Mouse (Mus musculus) adrenal gland (tissue): ENCODE measurements around the gene Gm5089.

Experiments
- intact Hi-C: fragments of 180-260 bp; cut with DNase I; formaldehyde crosslinking; loops from one replicate; pipeline ENCODE4 v1.15.1; 2025

Gene Gm5089

GRCm38 (mm10) chr14:122426529-122427203 lies 24.2 kb downstream of the Gm5089 start:
- intact Hi-C loops = no loop called here

GRCm38 (mm10) chr14:122424441-122424840 lies 26.5 kb downstream of the Gm5089 start:
- intact Hi-C loops = no loop called here

DNA sequence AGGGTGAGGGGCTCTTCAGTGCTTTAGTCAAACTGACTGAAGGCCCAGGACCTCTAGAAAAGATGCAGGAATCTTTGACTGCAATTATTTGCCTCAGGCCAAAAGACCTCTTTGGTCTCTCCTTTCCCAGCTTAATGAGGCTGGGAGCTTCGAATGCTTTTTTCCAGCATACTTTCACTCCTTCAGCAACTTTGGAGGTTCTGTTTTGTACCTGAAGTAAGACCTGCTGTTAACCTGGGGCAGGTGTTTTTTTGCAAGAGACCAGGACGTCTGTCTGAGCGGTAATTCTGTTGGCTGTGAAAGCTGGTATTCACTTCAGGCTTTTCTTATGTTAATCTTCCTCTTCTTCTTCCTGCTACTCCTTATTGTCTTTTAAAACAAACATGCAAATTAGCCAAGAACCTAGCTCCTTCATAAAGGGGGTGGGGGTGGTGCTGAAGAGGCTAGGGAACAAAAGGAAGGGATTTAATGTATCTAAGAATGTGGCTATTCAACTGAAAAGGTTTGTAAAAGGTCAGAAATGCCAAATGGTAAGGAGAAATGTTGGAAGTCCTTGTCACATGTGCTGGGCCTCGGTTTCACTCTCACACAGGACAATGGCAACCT lies 34.6 kb downstream of the Gm5089 start:
- intact Hi-C loops = no loop called here

GRCm38 (mm10) chr14:122414786-122415185 lies 36.1 kb downstream of the Gm5089 start:
- intact Hi-C loops = no loop called here

DNA sequence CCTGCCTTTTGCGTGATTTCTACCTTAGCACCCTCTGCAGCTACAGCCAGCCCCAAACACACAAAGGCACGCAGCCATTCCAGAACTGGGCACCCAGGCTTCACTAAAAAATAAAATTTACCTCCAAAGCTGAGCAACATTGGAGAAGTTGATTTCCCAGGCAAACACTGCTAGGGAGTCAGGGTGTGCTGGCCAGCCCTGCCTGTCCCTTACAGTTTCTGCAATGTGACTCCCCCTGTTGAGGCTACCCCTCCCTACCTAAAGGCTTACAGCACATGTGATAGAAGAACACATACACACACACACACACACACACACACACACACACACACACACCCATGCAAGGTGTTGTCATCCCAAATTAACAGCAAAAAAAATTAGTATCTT lies 37.4 kb downstream of the Gm5089 start:
- intact Hi-C loops = no loop called here

DNA sequence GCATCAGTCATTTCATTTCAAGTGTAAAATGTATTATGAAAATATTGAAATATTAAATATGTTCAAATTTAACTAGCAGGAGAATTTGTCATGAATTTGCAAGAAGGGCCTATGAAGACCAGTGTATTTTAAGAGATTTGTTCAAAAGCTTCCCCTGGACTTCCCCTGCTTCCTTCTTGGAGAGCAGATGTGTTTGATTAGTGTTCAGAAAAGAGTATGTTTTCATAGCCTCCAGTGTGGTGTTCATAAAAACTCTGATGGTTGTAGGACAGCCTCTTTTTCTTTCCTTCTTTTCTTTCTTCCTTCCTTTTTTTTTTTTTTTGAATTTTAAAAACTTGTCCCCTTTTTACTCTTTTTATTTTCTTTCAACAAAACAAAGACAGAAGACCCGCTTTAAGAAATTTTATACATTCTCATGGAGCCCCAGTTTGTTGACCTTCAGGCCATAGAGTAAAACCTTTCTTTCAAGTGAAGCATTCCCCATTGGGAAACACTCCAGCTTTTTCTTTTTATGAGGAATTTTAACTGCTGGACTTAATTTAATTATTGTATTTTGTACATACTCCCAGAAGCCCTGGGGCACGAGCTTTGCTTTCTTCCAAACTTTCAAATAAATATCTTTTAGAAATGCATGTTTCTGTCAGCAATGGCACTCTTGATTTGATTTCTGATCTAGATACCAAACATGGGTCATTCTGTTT lies 37.9 kb downstream of the Gm5089 start:
- intact Hi-C loops = no loop called here

- intact Hi-C loops = no loop called here
These were observed 44.2 kb downstream of the Gm5089 start for GRCm38 (mm10) chr14:122406541-122407219.

DNA sequence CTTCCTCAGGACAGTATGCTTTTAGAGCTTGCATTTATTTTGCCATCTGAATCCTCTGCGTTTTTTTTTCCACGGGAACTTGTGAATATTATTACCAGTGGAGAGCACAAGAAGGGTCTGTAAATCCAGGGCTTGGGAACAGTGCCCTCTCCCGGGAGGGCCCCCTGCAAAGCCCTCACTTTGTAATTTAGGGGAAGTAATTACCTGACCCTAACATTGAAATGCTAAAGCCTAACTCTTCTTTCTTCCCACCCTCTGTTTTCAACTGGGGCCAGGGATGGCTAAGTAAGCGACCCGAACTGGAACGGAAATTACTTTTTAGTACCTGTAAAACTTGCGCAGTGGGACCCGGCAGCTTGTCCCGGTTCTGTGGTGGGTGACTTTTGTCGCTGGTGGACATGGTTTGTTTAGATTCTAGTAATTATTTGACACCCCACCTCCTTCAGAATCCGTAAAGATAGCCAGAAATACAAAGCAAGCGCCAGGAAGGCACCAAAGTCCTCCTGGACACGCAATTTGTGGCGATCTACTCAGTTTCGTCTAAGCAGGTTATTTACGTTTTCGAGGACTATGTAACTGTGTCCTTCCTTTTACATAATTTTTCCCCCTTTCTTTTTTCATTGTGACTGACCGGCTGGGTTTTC lies 44.9 kb downstream of the Gm5089 start:
- intact Hi-C loops = no loop called here

- intact Hi-C loops = no loop called here
These were observed 45.7 kb downstream of the Gm5089 start for GRCm38 (mm10) chr14:122405236-122405635.

DNA sequence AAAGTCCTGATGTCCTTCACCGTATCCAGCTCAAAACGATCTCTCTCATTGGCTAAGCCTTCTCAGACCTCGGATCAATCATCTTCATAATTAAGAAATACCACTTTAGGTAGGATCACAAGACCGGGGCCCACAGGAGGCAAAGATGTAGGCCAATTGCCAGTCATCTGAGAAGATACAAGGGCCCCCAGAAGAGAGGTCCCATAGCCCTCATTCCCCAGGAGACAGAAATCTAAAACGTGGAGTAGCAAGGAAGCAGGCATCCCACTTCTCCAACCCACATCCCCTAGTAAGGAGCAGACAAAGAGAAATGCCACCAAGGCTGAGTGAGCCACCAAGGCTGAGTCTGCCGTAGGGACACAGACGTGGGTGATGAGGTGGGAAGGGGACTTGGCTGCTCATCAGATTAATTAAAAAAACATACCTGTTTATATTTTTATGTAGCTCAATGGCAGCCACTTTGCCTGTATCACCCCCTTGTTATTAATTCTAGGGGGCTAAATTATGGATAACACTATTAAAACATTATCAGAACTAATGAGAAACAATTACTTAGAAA lies 46.2 kb downstream of the Gm5089 start:
- intact Hi-C loops = no loop called here

DNA sequence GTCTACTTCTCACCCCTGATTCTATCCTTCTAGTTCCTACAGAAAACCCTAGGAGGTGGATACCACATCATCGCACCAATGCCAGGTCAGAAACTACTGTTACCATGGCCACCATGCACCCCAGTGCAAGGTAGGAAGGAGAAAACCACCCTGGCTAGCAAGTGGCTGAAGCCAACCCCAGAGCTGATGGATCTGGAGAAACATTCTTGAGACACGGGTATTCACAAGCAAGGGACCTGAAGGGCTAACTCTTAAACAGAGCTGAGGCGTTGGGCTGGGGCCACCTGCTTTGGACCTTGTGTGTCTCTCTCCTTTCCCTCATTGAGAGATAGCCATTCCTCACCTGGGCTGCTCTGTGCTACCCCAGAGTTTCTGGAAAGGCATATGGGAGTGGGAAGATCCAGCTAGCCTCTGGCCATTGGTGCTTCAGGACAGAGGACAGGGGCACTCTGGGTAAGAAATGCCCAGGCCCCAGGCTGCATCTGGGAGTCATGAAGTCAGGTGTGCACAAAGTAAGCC lies 47.4 kb downstream of the Gm5089 start:
- intact Hi-C loops = no loop called here

DNA sequence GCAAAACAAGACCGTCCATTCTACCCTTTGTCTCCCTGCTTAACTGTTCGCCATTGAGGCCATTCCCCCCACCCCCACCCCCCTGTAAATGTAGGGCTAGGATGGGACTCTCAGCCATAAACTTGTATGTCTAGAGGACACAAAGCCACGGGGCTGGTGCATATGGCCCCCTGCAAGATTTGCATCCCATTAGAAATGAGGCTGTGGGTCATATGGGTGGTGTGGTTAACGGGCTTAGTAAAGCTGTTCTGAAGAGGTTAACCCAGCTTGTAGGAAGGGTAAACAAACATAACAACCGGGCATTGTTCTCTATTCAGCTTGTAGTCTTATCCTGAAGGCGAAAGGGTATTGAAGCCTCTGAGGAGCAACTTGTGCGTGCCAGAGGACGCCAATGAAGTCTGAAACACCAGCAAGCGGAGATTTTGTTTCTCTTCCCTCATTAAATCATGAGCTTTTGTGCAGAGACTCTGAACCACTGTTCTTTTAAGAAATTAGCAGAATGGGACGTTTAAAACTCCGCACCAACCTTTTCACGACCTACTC lies 48.1 kb downstream of the Gm5089 start:
- intact Hi-C loops = no loop called here

- intact Hi-C loops = no loop called here
These were observed 49.0 kb downstream of the Gm5089 start for GRCm38 (mm10) chr14:122401886-122402285.

DNA sequence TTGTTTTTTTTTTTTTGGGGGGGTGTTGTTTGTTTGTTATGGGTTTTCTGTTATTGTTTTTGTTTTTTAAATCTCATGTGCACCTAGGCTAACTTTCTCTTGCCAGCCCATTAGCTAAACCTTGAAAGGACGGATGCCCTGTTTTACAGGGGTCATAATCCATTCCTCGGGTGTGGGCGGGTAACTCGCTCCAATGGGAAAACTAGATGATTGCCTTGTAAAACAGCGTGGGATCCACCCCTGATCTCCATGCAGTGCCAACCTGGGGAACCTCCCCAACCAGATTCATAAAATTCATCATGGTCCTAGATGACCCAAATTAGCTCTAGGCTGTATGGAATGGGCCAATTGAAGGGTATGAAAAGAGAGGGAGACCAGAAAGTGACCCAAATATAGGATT lies 51.0 kb downstream of the Gm5089 start:
- intact Hi-C loops = no loop called here

DNA sequence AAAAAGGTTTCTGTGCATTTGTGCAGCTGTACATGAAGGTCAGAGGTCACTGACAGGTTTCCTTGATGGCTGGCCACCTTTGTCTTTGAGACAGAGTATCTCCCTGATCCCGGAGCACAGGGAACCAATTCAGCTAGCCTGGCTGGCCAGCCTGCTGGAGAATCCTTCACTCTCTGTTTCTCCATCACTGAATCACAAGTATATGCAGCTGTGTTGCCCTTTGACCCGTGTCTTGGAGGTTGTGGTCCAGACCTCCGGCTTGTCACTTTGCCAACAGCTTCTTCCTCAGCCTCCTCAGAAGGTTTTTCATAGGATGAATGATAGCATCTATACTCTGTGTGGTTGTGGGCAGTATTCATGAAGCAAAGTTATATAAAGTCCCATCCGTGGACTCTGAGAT lies 52.2 kb downstream of the Gm5089 start:
- intact Hi-C loops = no loop called here

GRCm38 (mm10) chr14:122393119-122393518 lies 57.8 kb downstream of the Gm5089 start:
- intact Hi-C loops = no loop called here

DNA sequence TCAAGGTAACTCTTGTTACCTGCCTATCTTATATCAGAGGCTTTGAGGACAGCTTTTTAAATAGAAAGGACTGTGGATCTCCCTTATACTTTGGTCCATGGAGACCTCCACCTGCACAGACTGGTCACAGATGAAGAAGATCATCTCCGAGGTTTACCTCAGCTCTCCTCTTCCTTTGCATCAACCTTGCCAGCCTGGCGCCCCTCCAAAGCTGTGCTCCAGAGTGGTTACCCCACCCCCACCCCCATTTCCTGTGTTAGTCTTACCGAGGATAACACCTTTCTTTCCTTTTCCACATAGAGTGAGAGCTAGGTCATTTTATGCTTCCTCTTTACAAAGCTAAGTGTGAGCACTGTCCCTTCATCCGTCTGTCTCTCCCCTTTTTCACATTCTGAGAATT lies 60.0 kb downstream of the Gm5089 start:
- intact Hi-C loops = no loop called here

GRCm38 (mm10) chr14:122389684-122390370 lies 61.1 kb downstream of the Gm5089 start:
- intact Hi-C loops = no loop called here

DNA sequence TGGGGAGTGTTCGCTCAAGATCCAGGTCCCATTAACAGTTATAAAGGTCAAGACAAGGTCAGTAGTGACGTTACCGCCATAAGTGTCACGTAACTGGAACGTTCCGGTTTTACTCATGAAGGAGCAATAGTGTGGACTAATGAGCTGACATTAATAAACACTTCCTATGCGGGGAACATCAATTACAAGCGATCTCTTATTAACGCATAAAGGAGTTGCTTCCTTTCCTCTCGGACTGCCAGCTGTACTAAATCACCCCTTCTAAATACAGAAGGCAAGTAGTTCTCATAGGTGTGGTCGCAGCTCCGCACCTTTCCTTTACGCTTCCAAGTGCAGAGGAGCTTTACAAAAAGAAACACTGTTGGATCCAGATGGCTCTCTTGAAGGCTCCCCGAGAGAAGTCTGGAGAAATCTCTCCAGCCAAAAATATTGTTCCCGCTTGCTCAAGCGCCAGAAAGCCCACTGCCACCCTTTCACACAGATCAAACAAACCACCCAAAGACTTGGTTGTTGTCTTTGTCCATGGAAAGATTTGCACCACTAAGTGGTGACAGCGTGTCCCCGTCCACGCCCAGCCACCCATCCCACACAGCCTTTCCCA lies 62.4 kb downstream of the Gm5089 start:
- intact Hi-C loops = no loop called here

GRCm38 (mm10) chr14:122387781-122388180 lies 63.1 kb downstream of the Gm5089 start:
- intact Hi-C loops = no loop called here
